Mouse (Mus musculus): ENCODE measurements around the gene Clasrp. TPM values are rescaled to one million over a fixed set of nuclear protein-coding genes. Genes with fewer than 3 reads are reported as not detected.

Gene Clasrp
- total RNA-seq, 2 experiments from 2014 or later: 33.0 to 33.7 TPM

Other genes with a start within 250 kb of the Clasrp start
- 1 to 10 TPM; 9.0 to 9.5 TPM for gene Cd3eap, start 245.0 kb downstream of the Clasrp start, total RNA-seq (2021)
- 10 to 100 TPM; 39.0 to 47.2 TPM for gene Ppp1r13l, start 244.7 kb downstream of the Clasrp start, total RNA-seq (2021)
- gene Ercc2, start 222.5 kb downstream of the Clasrp start, total RNA-seq (2021): 10 to 100 TPM; 13.8 to 18.6 TPM
- gene Klc3, start 200.4 kb downstream of the Clasrp start, total RNA-seq (2021): under 1 TPM; 0.33 to 0.36 TPM
- 1,000 to 10,000 TPM; 2,784 to 3,078 TPM for gene Ckm, start 199.7 kb downstream of the Clasrp start, total RNA-seq (2021)
- gene Mark4, start 145.7 kb downstream of the Clasrp start, total RNA-seq (2021): 10 to 100 TPM; 28.8 to 30.3 TPM
- 1 to 10 TPM in 1 of 2 experiments, under 1 TPM in 1; 0.93 to 1.1 TPM for gene Exoc3l2, start 141.2 kb downstream of the Clasrp start, total RNA-seq (2021)
- gene Bloc1s3, start 96.1 kb downstream of the Clasrp start, total RNA-seq (2021): 1 to 10 TPM; 2.0 to 2.5 TPM
- gene Trappc6a, start 96.1 kb downstream of the Clasrp start, total RNA-seq (2021): 10 to 100 TPM; 45.8 to 46.8 TPM
- not detected for gene Nkpd1, start 86.6 kb downstream of the Clasrp start, total RNA-seq (2021)
- 10 to 100 TPM; 45.4 to 45.6 TPM for gene Ppp1r37, start 41.4 kb downstream of the Clasrp start, total RNA-seq (2021)
- under 1 TPM in 1 of 2 experiments, not detected in 1; 0.17 TPM for gene Zfp296, start 27.2 kb downstream of the Clasrp start, total RNA-seq (2021)
- 10 to 100 TPM; 55.3 to 61.1 TPM for gene Gemin7, start 26.9 kb downstream of the Clasrp start, total RNA-seq (2021)
- 1 to 10 TPM; 8.1 to 9.1 TPM for gene Relb, start 25.0 kb upstream of the Clasrp start, total RNA-seq (2021)
- gene Clptm1, start 60.5 kb upstream of the Clasrp start, total RNA-seq (2021): 10 to 100 TPM; 98.0 to 99.1 TPM
- gene Apoc2, start 73.5 kb upstream of the Clasrp start, total RNA-seq (2021): under 1 TPM in 1 of 2 experiments, not detected in 1; 0.52 TPM
- gene Gm44805, start 76.9 kb upstream of the Clasrp start, total RNA-seq (2021): not detected
- gene Apoc4, start 77.0 kb upstream of the Clasrp start, total RNA-seq (2021): not detected
- gene Apoc1, start 88.2 kb upstream of the Clasrp start, total RNA-seq (2021): 1 to 10 TPM; 1.9 to 3.0 TPM
- 100 to 1,000 TPM; 198 to 213 TPM for gene Apoe, start 94.7 kb upstream of the Clasrp start, total RNA-seq (2021)
- gene Tomm40, start 111.0 kb upstream of the Clasrp start, total RNA-seq (2021): 100 to 1,000 TPM; 147 to 153 TPM
- gene Nectin2, start 146.0 kb upstream of the Clasrp start, total RNA-seq (2021): 10 to 100 TPM; 41.7 to 45.4 TPM
- 100 to 1,000 TPM; 263 to 285 TPM for gene Bcam, start 166.5 kb upstream of the Clasrp start, total RNA-seq (2021)
- not detected for gene Cblc, start 192.3 kb upstream of the Clasrp start, total RNA-seq (2021)
- 1 to 10 TPM; 4.0 TPM for gene Bcl3, start 218.3 kb upstream of the Clasrp start, total RNA-seq (2021)
- not detected for gene Gm19345, start 247.5 kb upstream of the Clasrp start, total RNA-seq (2021)

Data from heart, postnatal 4 days (tissue).